ENCODE assay signal across 8 mouse cellular contexts in the genomic region with DNA sequence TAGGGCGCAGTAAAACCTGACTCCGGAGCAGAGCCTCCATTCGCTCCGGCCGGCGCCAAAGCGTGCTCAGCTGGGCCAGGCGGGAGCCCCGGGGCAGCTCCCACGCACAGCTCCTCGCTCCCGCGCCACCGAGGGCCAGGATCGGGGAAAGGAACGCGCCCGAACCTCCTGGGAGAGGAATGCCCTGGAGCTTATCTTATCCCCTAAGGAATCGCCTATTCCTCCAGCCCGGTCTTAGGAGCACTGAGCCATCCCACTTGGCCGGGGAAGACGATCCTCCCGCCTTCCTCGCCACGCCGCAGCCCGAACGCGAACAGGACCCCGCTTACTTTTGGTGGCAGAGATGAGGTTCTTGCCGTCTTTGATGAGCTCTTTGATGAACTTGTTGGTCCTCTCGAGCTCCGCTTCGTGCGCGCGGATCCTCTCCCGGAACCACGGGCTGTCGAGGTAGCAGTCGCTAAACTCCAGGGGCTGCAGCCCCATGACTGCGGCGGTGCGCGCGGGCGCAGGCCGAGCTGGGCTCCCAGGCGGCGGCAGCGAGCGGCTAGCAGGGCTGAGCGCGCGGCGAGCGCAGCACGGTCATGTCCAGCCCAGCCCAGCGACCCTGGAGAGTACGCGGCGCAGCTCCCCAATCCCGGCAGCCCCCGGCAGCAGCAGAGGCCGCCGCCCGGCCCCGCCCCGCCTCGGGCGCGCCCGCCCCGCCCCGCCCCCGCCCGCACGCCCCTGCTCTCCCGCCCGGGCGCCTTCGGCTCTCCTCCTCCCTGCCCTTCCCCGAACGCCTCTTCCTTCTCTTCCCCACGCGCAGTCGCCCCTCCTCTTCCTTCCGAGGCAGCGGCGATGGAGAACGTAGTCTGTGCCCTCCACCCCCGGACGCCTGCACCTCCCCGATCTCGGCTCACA. TPM values are rescaled to one million over a fixed set of nuclear protein-coding genes. Genes with fewer than 3 reads are reported as not detected.
DNase-seq lines count a peak whose midpoint lies in the region; ATAC-seq and TF ChIP-seq lines count a peak whose summit lies in the region.

A gene (minus strand): TSS at position 653 of the 900 bp plus-strand sequence.

- under 1% methylated on average over 86 of the region's 95 CpGs for WGBS in embryonic facial prominence, embryonic 11.5 days
- under 1% methylated on average over 67 of the region's 95 CpGs for WGBS in heart, adult 2 months
- WGBS in liver, embryonic 11.5 days = under 1% methylated on average over 64 of the region's 95 CpGs

- no peak for TF ChIP-seq EP300 in heart, adult 2 months (IDR thresholded peaks at IDR 0.05; ENCODE audit: insufficient read depth, low read depth, low read length)

- H3K4me2 ChIP-seq in embryonic facial prominence, embryonic 11.5 days (ENCODE audit: low read depth, low read length) = peak within 1 kb of the TSS; percentile 77
- H3K4me2 ChIP-seq in liver, embryonic 11.5 days = peak within 1 kb of the TSS; percentile 89
- H3K4me2 ChIP-seq in myocyte (ENCODE audit: low read depth) = peak within 1 kb of the TSS; percentile 97

- H3K27me3 ChIP-seq in embryonic facial prominence, embryonic 11.5 days (ENCODE audit: control insufficient read depth, insufficient read depth, low read length) = no peaks in the 10 kb centered on the region
- no peaks in the 10 kb centered on the region for H3K27me3 ChIP-seq in heart, adult 2 months (ENCODE audit: control insufficient read depth, insufficient read depth, low read length)
- no peaks in the 10 kb centered on the region for H3K27me3 ChIP-seq in liver, embryonic 11.5 days (replicated peaks; ENCODE audit: control insufficient read depth, insufficient read depth, low read length)
- H3K27me3 ChIP-seq in myocyte (ENCODE audit: control insufficient read depth, insufficient read depth, insufficient read length) = no peaks in the 10 kb centered on the region

- no peaks in the 10 kb centered on the region for H3K36me3 ChIP-seq in embryonic facial prominence, embryonic 11.5 days (replicated peaks; ENCODE audit: control insufficient read depth, insufficient read depth, low read depth, low read length)
- H3K36me3 ChIP-seq in heart, adult 2 months (ENCODE audit: control insufficient read depth, insufficient read depth, low read length) = no peaks in the 10 kb centered on the region
- H3K36me3 ChIP-seq in liver, embryonic 11.5 days (ENCODE audit: control insufficient read depth, insufficient read depth, low read length) = no peaks in the 10 kb centered on the region
- H3K36me3 ChIP-seq in myocyte (ENCODE audit: control insufficient read depth, insufficient read depth) = no peaks in the 10 kb centered on the region

- DNase-seq in 3T3-L1 (ENCODE audit: low read depth, low spot score) = peak; percentile 85
- peak; percentile 94 for DNase-seq in adrenal gland, postnatal 14 days
- DNase-seq in embryonic facial prominence, embryonic 11.5 days (ENCODE audit: low spot score) = peak; percentile 89
- peak; percentile 88 to 92 for DNase-seq in heart, adult 2 months
- peak; percentile 85 to 88 for DNase-seq in kidney, adult 8-10 months
- peak; percentile 87 for DNase-seq in liver, embryonic 11.5 days (ENCODE audit: low spot score)
- peak; percentile 50 to 79 for DNase-seq in spleen, postnatal 4 days (ENCODE audit: low spot score in 2 of 2)

- H3K27ac ChIP-seq in embryonic facial prominence, embryonic 11.5 days (replicated peaks; ENCODE audit: low read depth, low read length) = peak within 1 kb of the TSS; percentile 54; the same call in 1 of the 2 replicates
- peak within 1 kb of the TSS; percentile 93 for H3K27ac ChIP-seq in heart, adult 2 months
- H3K27ac ChIP-seq in liver, embryonic 11.5 days (ENCODE audit: low read depth, low read length) = peak within 1 kb of the TSS; percentile 85

- H3K79me2 ChIP-seq in heart, adult 2 months (replicated peaks; ENCODE audit: control insufficient read depth, insufficient read depth, low read length) = 0 out of 2 replicates have a peak, but pooled peaks cover 1% of the 10 kb centered on the region
- H3K79me2 ChIP-seq in myocyte (ENCODE audit: control insufficient read depth, insufficient read depth) = peaks cover 59% of the 10 kb centered on the region

- TF ChIP-seq POLR2A in heart, adult 2 months (IDR thresholded peaks at IDR 0.05; ENCODE audit: insufficient read depth, low read depth, low read length) = peak; percentile 69
- TF ChIP-seq POLR2A in myocyte (IDR thresholded peaks at IDR 0.05; ENCODE audit: insufficient read length, low read depth) = peak; percentile 91

- peak within 1 kb of the TSS; percentile 97 for H3ac ChIP-seq in myocyte (ENCODE audit: control insufficient read depth, insufficient read length)

- peaks cover 3% of the 10 kb centered on the region; the same call in 1 of the 2 replicates for H3K4me1 ChIP-seq in embryonic facial prominence, embryonic 11.5 days (ENCODE audit: control insufficient read depth, insufficient read depth, low read length)
- peaks cover 4% of the 10 kb centered on the region for H3K4me1 ChIP-seq in heart, adult 2 months (ENCODE audit: control insufficient read depth, insufficient read depth, low read length)
- peaks cover 19% of the 10 kb centered on the region for H3K4me1 ChIP-seq in liver, embryonic 11.5 days (replicated peaks; ENCODE audit: control insufficient read depth, insufficient read depth, low read length)

- no peaks in the 10 kb centered on the region for H3K9me3 ChIP-seq in embryonic facial prominence, embryonic 11.5 days (replicated peaks; ENCODE audit: control insufficient read depth, low read length)
- H3K9me3 ChIP-seq in liver, embryonic 11.5 days (ENCODE audit: control insufficient read depth, low read length) = no peaks in the 10 kb centered on the region

- intact Hi-C loops in heart, adult 2 months (cut with DNase I) = loop anchor here (2.0 to 5.0 kb wide), 4 partner anchors 25 to 80 kb away; a partner anchor contains a TSS

- H3K4me3 ChIP-seq in embryonic facial prominence, embryonic 11.5 days (ENCODE audit: low read depth, low read length) = peak within 1 kb of the TSS; percentile 56
- peak within 1 kb of the TSS; percentile 88 for H3K4me3 ChIP-seq in heart, adult 2 months
- peak within 1 kb of the TSS; percentile 85 for H3K4me3 ChIP-seq in liver, embryonic 11.5 days (ENCODE audit: low read depth, low read length)
- peak within 1 kb of the TSS; percentile 90 for H3K4me3 ChIP-seq in myocyte

- peak; percentile 15; the same call in 1 of the 2 replicates for TF ChIP-seq CTCF in heart, adult 2 months (IDR thresholded peaks at IDR 0.05)

- peak within 1 kb of the TSS; percentile 77 for H3K9ac ChIP-seq in embryonic facial prominence, embryonic 11.5 days (replicated peaks; ENCODE audit: low read length)
- H3K9ac ChIP-seq in heart, adult 2 months (ENCODE audit: low read depth, low read length) = peak within 1 kb of the TSS; percentile 90
- H3K9ac ChIP-seq in liver, embryonic 11.5 days (ENCODE audit: low read depth, low read length) = peak within 1 kb of the TSS; percentile 90

- ATAC-seq in embryonic facial prominence, embryonic 11.5 days (replicated peaks; ENCODE audit: insufficient number of reproducible peaks, low FRiP score, low TSS enrichment, low read depth) = peak; percentile 94
- ATAC-seq in liver, embryonic 11.5 days (replicated peaks; ENCODE audit: low FRiP score) = peak; percentile 94

TF ChIP-seq in myocyte, 11 proteins besides CTCF, POLR2A, EP300 and RAD21:
- no peak for TF ChIP-seq CEBPB (IDR thresholded peaks at IDR 0.05; ENCODE audit: insufficient read depth, poor library complexity, severe bottlenecking)
- TF ChIP-seq MAX (IDR thresholded peaks at IDR 0.05; ENCODE audit: low read depth) = no peak
- peak in 1 of 3 experiments; percentile 22 for TF ChIP-seq MYOD1 (IDR thresholded peaks at IDR 0.05; ENCODE audit: control insufficient read depth in 1 of 3, insufficient read length in 2 of 3, low read depth in 2 of 3)
- no peak for TF ChIP-seq TCF3 (IDR thresholded peaks at IDR 0.05; ENCODE audit: insufficient read length, low read depth)
- no peak for TF ChIP-seq SRF (IDR thresholded peaks at IDR 0.05; ENCODE audit: control insufficient read depth, insufficient read length, low read depth)
- TF ChIP-seq USF1 (IDR thresholded peaks at IDR 0.05; ENCODE audit: low read depth) = no peak
- no peak for TF ChIP-seq TCF12 (IDR thresholded peaks at IDR 0.05; ENCODE audit: insufficient read depth, poor library complexity, severe bottlenecking)
- no peak for TF ChIP-seq E2F4 (IDR thresholded peaks at IDR 0.05; ENCODE audit: insufficient read depth)
- TF ChIP-seq REST (IDR thresholded peaks at IDR 0.05; ENCODE audit: insufficient read depth, insufficient read length) = peak; percentile 47
- TF ChIP-seq MYOG (IDR thresholded peaks at IDR 0.05; ENCODE audit: control insufficient read depth in 1 of 3, insufficient read depth in 1 of 3, insufficient read length in 2 of 3, low read depth in 2 of 3) = peak in 1 of 3 experiments; percentile 16
- TF ChIP-seq POLR2AphosphoS2 (IDR thresholded peaks at IDR 0.05; ENCODE audit: insufficient read length, low read depth) = peak; percentile 92

RNA-seq across cellular contexts. Expression of the gene that starts here (rescaled TPM):
- total RNA-seq in adrenal gland, postnatal 14 days (2021) = 20.6 and 22.9 TPM in 2 replicates
- polyA plus RNA-seq in embryonic facial prominence, embryonic 11.5 days (2014; fragmentation: Nextera tagmentation; extraction: Ambion mirVana) = 23.0 and 26.3 TPM in 2 replicates
- 10 to 100 TPM; 51.4 to 58.2 TPM for total RNA-seq in heart, adult 2 months (2021)
- 22.5 and 29.9 TPM in 2 replicates for polyA plus RNA-seq in heart, adult 2 months (2012; rRNA removed)
- 20.1 and 20.2 TPM in 2 replicates for polyA plus RNA-seq in liver, embryonic 11.5 days (2014; fragmentation: Nextera tagmentation; extraction: Ambion mirVana)
- polyA plus RNA-seq in myocyte (2012; fragmentation: generic; extraction: Trizol) = 18.1 TPM

Comparison
In these comparisons a context has a peak if more than half of its experiments do, and no peak if none do; other contexts are left out.
1. Peak in every context shown above with its lines: DNase-seq, ATAC-seq, H3K4me3 ChIP-seq and H3K27ac ChIP-seq.